Mouse (Mus musculus) hindbrain, postnatal 0 days (tissue): ENCODE results near the gene Magi2. TPM values are rescaled to one million over a fixed set of nuclear protein-coding genes. Genes with fewer than 3 reads are reported as not detected.
A peak's percentile ranks its signal among the peaks of the same experiment; 100 is the strongest.
"Not testable (repeated sequence)": the region's sequence is repeated elsewhere in the genome, so short reads cannot be mapped to it uniquely, and the experiment has no call there.

ENCODE experiments used
- ATAC-seq: fragments of 200-750 bp; cut with Nextera tagmentation; 2 replicates; pipeline ENCODE4 v1.8.0; 2017; ENCODE audit warnings: mild to moderate bottlenecking, moderate TSS enrichment, moderate library complexity
- DNase-seq: peaks from one replicate; pipeline ENCODE4 v3.0.0-alpha.2; 2015; ENCODE audit warnings: low spot score
- H3K27ac ChIP-seq: fragments of 300-500 bp; sonication (generic); 2 replicates; pipeline ENCODE4 v1.5.1; 2014; ENCODE audit warnings: mild to moderate bottlenecking
- H3K27me3 ChIP-seq: fragments of 300-500 bp; sonication (generic); 2 replicates; pipeline ENCODE4 v1.6.1; 2014; ENCODE audit warnings: low read length, mixed read lengths; ENCODE audit not compliant: insufficient read depth
- H3K36me3 ChIP-seq: fragments of 300-500 bp; sonication (generic); 2 replicates; pipeline ENCODE4 v1.6.1; 2014; ENCODE audit warnings: low read length, mixed read lengths; ENCODE audit not compliant: insufficient read depth
- H3K4me1 ChIP-seq: fragments of 300-500 bp; sonication (generic); 2 replicates; pipeline ENCODE4 v1.6.1; 2014; ENCODE audit warnings: antibody characterized with exemption, low read length, mixed read lengths; ENCODE audit not compliant: insufficient read depth
- H3K4me2 ChIP-seq: fragments of 300-500 bp; sonication (generic); 2 replicates; pipeline ENCODE4 v1.6.1; 2014; ENCODE audit warnings: low read depth, mild to moderate bottlenecking, low read length, moderate library complexity, mixed read lengths
- H3K4me3 ChIP-seq: fragments of 300-500 bp; sonication (generic); 2 replicates; pipeline ENCODE4 v1.5.1; 2014; ENCODE audit warnings: low read length
- H3K9ac ChIP-seq: fragments of 300-500 bp; sonication (generic); replicated peaks from 2 replicates; pipeline ENCODE4 v1.6.1; 2014; ENCODE audit warnings: mild to moderate bottlenecking, low read length, moderate library complexity, mixed read lengths
- H3K9me3 ChIP-seq: fragments of 300-500 bp; sonication (generic); 2 replicates; pipeline ENCODE4 v1.6.1; 2016; ENCODE audit warnings: low read length, mixed read lengths
- CTCF ChIP-seq: IDR thresholded peaks from 2 replicates; pipeline ENCODE4 v1.5.1; 2016; ENCODE audit warnings: antibody characterized with exemption, control low read depth, low read depth
- WGBS: fragments of 180-500 bp; shearing (Covaris S2); extraction: QIAGEN DNeasy Blood & Tissue Kit; methylation state at CpG from one replicate; pipeline ENCODE4 v1.1.7; 2014; 5-methylcytosine and 5-hydroxymethylcytosine counted together
- polyA plus RNA-seq: library from polyadenylated mRNA; unstranded; fragments of >200 nt; fragmentation: Nextera tagmentation; extraction: Ambion mirVana; gene quantifications from 2 replicates; pipeline ENCODE4 v1.2.1, GENCODE M21; 2015
- total RNA-seq: library from RNA; depleted of rRNA; stranded (reverse); fragments of >200 nt; gene quantifications from 2 replicates; pipeline ENCODE4 v1.2.3, GENCODE M21; 2014

Gene Magi2
- total and polyA plus RNA-seq, 2 experiments from 2014 or later = 17.3 to 45.5 TPM

DNA sequence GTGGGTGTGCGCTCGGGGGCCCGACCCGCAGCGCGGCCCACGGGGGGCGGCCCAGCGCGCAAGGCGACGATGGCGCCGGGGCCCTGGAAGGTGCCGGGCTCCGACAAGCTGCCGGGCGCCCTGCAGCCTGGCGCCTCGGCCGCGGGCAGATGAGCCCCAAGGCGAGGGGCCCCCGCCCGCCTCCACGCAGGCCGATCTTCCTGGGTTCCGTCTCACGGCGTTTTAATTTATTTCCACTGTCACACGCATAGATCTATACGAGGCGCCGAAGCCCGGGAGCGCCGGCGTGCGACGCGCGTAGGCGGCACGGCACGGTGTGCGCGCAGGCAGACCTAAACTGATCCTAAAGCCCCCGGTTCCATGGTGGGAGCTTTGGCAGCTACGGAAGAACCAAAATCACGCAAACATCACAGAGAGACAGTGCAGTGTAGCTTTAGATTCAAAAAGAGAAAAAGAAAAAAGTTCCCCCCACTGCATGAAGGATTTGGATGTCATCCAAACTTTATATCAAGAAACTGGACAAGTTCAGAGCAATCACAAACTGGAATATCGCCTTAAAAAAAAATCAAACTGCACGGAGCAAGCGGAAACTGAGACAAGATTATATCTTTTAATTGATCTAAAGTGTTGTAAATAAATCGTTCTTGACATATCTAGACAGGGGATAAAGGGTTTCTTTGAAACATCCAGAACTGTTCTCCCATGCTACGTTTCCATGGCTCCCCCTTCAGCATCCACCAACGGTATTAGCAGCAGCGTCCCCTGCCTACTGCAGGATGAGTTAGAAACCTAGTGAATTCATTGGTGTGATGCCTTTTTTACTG lies 1475.9 kb downstream of the Magi2 start:
- WGBS = 1% methylated on average over 49 of the region's 57 CpGs
- Histone ChIP-seq H3K4me1 (peaks cover 3% of the 10 kb centered on the region; the same call in 1 of the 2 replicates), H3K36me3 (no peaks in the 10 kb centered on the region), H3K27ac (peak overlapping the region; percentile 97), H3K4me3 (peak overlapping the region; percentile 67), H3K27me3 (no peaks in the 10 kb centered on the region), H3K4me2 (peak overlapping the region; percentile 86), H3K9me3 (no peaks in the 10 kb centered on the region), H3K9ac (peak overlapping the region; percentile 84)
- peak; percentile 81 for DNase-seq
- peak; percentile 48 for ATAC-seq
- peak; percentile 71 for TF ChIP-seq CTCF

DNA sequence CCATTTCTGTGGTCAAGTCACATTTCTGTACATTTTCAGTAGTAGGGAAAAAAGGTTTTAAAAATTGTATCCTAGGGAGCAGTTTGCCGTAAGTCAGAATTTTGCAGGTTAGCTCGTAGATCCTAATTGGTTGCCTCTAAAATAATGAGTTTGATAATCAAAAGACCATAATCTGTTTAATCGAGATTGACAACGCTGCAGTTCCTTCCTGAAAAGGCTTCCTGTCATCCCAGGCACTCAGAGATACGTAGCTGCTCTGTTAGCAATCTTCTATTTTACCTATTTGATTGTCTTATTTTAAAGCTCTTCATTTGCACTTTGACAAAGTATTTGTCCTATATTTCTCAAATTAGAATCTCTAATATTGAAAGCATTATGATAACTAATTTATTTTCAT lies 1476.5 kb downstream of the Magi2 start:
- TF ChIP-seq CTCF = no peak
- H3K9ac ChIP-seq = no peak overlapping the region
- DNase-seq (no peak), ATAC-seq (no peak)
- no peak overlapping the region for H3K27ac ChIP-seq
- WGBS = 51% methylated on average over 5 of the region's 5 CpGs
- no peaks in the 10 kb centered on the region for H3K36me3 ChIP-seq
- H3K9me3 ChIP-seq = no peaks in the 10 kb centered on the region
- H3K4me2 ChIP-seq = peak overlapping the region; percentile 86
- H3K27me3 ChIP-seq = no peaks in the 10 kb centered on the region
- peaks cover 3% of the 10 kb centered on the region; the same call in 1 of the 2 replicates for H3K4me1 ChIP-seq
- peak overlapping the region; percentile 67 for H3K4me3 ChIP-seq

DNA sequence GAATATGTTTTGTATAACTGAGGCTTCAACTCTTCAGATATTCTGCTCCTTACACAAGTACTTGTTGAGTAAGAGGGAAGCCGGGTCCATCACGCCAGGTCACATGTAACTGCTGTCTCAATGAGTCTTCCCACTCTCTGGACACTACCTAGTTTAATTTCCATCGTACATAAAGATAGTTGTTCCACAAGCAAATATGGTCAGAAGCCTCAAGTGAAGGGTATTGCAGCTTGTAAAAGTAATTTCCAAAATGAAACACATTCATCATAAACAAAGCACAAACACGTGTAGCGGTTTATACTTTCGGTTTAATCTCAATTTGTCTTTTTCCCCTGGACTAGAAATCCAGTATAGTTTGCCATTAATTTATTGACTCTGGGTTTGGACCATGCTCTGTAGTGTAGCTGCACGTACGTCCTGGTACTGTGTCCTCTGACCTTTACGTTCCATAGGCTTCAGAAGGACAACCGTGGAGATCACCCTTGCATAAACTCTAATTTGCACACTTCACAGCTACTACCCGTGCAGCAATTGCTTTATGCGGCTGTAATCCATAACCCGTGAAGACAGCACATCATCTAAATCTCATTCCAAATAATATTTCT lies 1477.2 kb downstream of the Magi2 start:
- Histone ChIP-seq H3K4me3 (no peak overlapping the region), H3K27me3 (no peaks in the 10 kb centered on the region), H3K9ac (no peak overlapping the region), H3K27ac (no peak overlapping the region), H3K36me3 (no peaks in the 10 kb centered on the region), H3K4me2 (no peak overlapping the region), H3K4me1 (peaks cover 3% of the 10 kb centered on the region; the same call in 1 of the 2 replicates), H3K9me3 (no peaks in the 10 kb centered on the region)
- DNase-seq = no peak
- no peak for ATAC-seq
- TF ChIP-seq CTCF = no peak
- 74% methylated on average over 13 of the region's 13 CpGs for WGBS

DNA sequence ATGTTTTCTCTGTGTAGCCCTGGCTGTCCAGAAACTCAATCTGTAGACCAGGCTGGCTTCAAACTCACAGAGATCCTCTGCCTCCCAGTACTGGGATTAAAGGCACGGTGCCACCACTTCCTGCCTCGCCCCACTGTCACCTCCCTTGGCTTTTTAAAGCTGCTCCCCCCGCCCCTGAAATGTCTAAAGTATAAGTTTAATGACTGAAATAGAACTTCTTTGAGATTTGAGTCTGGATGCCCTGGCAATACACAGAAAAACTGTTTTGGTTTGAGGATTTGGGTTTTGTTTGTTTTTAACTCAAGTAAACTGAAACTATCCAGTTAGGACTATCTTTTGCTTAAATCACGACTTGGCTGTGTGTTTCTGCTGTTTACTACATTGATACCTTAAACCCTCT lies 1478.0 kb downstream of the Magi2 start:
- no peak for TF ChIP-seq CTCF
- no peak for ATAC-seq
- DNase-seq = no peak
- Histone ChIP-seq H3K4me3 (no peak overlapping the region), H3K9ac (no peak overlapping the region), H3K4me2 (no peak overlapping the region), H3K27ac (no peak overlapping the region), H3K27me3 (no peaks in the 10 kb centered on the region), H3K9me3 (no peaks in the 10 kb centered on the region), H3K36me3 (no peaks in the 10 kb centered on the region), H3K4me1 (peaks cover 3% of the 10 kb centered on the region; the same call in 1 of the 2 replicates)
- 73% methylated on average over 4 of the region's 4 CpGs for WGBS

DNA sequence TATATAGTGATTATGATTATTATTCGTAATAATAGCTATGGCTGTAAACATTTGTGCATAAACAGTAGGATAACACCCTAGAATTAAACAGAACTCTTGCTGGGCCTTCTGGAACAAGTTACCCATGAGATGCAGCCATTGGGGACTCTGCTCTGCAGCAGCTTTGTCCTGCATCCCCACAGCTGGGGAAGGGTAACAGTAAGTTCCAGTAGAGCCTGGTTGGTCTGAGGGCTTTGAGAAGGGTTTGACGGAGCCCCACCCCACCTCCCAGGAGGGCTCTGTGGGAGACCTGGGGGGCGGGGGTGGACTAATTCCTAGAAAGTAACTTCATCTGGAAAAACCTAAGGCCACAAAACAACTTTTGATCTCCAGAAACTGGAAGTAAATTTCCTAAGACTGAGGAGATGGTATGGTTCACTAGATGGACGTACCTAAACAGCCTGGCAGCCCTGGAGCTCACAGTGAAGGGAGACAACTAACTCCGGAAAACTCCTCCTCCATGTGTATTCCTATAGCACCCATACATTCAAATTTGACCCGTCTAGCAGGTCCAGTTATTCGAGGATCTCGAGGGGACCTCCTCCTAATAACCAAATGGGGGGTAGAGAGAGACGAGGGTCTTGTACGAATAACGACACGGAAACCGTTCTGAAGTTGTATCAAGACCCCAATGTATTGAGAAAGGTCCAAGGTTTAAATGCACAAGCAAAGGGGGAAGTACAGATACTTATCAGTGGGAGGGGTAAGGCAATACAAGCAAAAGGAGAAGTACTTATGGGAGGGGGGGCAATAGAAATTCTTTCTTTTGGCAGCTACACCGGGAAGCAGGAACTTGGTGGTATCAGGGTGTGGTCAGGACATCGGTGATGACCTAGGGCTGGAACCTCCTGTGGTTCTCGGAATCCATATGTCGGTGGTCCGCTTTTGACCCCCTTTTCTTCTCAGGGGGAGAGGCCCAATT lies 1479.8 kb downstream of the Magi2 start:
- H3K9me3 ChIP-seq, H3K27me3 ChIP-seq, DNase-seq, H3K9ac ChIP-seq, H3K36me3 ChIP-seq, H3K4me2 ChIP-seq, H3K4me1 ChIP-seq, H3K27ac ChIP-seq, ATAC-seq, H3K4me3 ChIP-seq: not testable (repeated sequence)
- 88% methylated on average over 8 of the region's 18 CpGs for WGBS

DNA sequence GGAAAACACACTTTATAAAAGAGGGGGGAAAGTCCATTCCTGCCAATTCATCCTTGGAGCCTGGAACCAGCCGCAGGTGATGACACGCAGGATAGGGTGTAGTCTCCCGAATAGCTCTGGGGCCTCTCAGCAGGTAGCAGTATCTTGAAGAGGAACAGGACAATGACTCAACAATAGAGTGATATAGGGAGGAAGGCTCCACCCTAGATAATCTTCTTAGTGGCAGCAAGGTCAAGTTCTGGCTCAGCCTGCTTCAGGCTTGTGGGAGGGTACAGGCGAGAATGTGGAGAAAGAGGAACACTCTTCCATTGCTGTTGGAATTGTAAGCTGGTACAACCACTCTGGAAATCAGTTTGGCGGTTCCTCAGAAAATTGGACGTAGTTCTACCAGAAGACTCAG lies 1484.0 kb downstream of the Magi2 start:
- not testable (repeated sequence) for H3K27me3 ChIP-seq, H3K9me3 ChIP-seq, H3K27ac ChIP-seq, DNase-seq, H3K9ac ChIP-seq, H3K4me3 ChIP-seq, ATAC-seq, H3K4me2 ChIP-seq, H3K4me1 ChIP-seq, H3K36me3 ChIP-seq
- 87% methylated on average over 6 of the region's 6 CpGs for WGBS

DNA sequence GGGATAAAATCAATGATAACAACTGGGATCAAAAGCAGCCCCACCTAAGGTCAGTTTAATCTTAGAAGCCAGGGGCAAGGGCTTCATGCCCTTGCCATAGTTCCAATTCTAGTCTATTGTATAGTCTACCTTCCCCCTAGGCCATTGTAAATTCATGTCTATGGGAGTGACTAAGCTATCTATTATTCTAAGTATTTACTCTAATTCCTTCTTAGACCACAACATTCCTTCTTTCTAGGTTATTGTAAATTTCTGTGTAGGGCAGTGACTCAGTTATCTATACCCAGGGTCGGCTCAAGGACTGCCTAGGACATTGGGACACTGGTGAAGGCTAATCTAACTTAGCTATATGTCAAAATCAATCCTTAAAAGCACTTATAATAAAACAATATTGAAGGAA lies 1487.8 kb downstream of the Magi2 start:
- H3K9me3 ChIP-seq, ATAC-seq, DNase-seq, H3K27me3 ChIP-seq, H3K4me3 ChIP-seq, H3K4me2 ChIP-seq, H3K9ac ChIP-seq, H3K4me1 ChIP-seq, H3K36me3 ChIP-seq, H3K27ac ChIP-seq: not testable (repeated sequence)
- WGBS = 86% methylated on average over 1 of the region's 1 CpGs

DNA sequence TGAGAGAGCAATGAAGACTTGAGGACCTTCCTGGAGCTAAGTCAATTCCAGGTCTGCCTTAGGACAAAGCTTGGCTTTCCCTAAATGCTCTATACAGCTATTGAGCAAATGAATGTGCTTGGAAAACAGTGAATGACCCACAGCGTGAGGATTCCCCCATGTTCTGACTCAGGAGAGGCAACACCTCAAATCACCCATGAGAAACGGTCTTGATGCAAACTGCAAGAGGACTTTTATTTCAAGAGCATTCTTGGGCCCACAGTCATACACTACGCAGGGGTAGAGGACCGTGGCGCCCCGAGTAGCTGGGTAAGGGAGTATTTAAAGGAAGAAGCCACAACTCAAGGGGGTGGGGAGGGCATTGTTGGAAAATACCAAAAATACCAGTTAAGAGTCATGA lies 1489.1 kb downstream of the Magi2 start:
- not testable (repeated sequence) for H3K9me3 ChIP-seq, H3K4me2 ChIP-seq, H3K9ac ChIP-seq, H3K27ac ChIP-seq, H3K36me3 ChIP-seq, DNase-seq, H3K27me3 ChIP-seq, H3K4me1 ChIP-seq, ATAC-seq, H3K4me3 ChIP-seq
- WGBS = 94% methylated on average over 6 of the region's 6 CpGs
